Mouse (Mus musculus) T-helper 2 cell (primary cell): ENCODE results near the gene Bap1.

Experiments used
- in situ Hi-C: fragments of 300-600 bp; cut with MboI, MseI; formaldehyde crosslinking; loops from one replicate; pipeline ENCODE4 v1.15.1; 2025; ENCODE audit warnings: high pct_unique_total_duplicates

The Bap1 gene

DNA sequence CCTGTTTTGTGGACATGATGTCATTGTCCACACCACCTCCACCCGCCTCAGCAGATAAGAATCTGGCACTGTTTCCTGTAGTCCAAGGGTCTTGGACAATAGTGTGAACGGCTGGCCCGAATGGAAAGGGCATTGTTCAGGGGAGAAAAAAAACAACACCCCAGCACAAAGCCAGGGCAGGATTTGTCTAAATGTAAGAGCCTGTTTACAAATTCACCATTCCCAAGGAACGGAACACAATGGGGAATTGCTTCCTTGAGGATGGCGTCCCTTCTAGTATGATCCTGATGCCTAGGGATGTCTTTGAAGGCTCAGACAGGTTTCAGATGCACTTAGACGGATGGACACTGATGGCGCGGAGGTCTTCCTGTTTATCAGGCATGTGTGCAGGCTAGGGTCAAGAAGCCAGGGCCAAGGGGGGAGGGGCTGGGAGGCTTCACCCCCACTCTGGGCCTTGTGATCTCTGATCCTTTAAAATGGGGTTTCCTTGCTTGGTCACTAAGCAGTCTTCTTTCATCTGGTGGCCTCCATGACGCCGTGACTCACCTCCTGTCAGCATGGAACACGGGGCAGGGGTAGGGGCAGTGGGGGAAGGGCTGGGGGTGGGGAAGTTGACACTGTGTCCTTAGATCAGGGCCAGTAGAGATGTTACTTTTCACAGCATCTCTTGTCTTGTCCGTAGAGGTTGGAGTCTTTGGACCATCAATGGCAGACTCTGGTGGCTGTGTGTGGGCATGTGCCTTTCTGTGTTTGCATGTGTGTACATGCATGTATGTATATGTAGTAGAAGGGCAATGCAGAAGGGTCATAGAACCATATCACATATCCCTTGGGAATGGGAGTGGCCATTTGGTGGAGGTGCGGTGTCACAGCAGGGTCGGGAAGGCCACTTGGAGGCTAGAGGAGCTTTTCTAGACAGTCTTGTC is 17.9 kb upstream of the Bap1 start:
- in situ Hi-C loops, result loop anchor here (5.0 kb wide), 1 partner anchor 84 kb away; no protein-coding TSS in a partner anchor

DNA sequence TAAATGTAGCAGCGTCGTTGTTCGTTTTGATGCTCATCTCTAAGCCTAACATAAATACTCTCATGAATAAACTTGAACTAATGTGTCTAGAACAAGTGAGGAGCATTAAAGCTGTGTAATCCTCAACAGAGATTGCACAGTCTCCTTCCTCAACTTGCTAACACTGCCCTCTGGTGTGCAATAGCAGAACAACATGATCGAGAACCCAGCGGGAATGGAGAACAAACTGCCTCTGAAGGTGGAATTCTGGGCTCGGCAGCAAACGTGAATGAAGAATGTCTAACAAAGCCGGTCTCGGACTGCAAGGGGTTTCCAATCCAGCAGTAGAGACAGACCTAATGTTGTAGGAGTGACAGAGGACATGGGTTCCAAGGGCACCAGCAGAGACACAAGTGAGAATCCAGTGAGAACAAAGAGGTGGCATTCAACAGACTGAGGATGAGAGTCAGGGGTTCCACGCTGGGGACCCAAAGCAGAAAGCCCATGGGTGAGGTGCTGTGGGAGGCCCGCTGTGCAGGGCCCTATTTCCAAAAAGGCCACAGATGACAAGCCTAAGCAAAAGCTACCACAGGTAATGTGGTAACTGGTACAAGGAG is 17.2 kb upstream of the Bap1 start:
- in situ Hi-C loops, result loop anchor here (5.0 kb wide), 1 partner anchor 83 kb away; no protein-coding TSS in a partner anchor

DNA sequence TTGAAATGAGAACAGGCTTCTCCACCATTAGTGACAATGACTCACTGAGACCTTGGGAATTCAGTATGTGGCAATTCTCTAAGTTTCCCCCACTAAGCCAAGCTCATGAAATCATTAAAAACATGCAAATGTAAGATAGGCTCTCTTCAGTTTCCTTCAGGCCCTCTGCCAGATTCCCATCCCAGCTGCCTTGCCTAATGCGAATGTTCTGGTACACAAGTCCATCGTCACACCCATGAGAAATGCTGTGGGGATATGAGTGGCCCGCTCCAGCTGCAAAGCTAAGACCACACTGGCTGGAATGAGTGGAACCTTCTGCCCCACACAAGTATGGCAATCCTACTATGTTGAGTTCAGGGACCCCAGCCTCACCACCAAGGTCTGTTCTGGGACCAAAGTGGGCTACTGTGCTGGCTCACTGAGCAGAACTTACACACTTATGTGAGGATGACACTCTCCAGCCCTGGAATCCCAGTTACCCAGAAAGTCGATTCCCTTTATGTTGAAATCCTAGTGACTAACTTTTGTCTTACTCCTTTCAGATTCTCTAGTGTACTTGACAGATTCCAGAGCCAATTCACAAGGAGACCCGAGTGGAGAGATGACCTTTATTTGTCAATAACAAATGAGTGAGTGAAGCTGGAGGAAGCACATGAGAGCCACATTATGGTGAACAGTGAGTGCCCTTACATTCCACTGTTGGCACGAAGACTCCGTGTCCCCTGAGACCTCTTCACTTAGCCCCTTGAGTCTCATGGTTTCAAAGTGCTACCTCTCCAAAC is 14.0 kb upstream of the Bap1 start:
- in situ Hi-C loops, result no loop called here

GRCm38 (mm10) chr14:31240528-31240927 is 10.7 kb upstream of the Bap1 start:
- in situ Hi-C loops, result no loop called here

DNA sequence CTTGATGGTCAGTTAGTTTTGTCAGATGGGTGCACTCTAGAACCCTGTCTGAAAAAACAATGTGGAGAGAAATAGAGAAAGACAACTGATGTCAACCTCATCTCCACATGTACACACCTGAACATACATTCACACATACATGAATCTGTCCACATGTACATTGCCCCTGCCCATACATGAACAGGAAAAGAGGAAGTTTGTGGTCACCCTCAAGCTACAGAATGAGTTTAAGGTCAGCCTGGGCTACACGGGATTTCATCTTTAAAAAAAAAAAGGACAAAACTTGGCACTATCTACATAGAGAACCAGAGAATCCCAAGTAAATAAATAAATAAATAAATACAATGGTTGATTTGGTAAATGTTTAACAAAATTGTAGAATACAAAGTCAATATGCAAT is 6.5 kb upstream of the Bap1 start:
- in situ Hi-C loops, result no loop called here

GRCm38 (mm10) chr14:31245946-31246345 is 5.3 kb upstream of the Bap1 start:
- in situ Hi-C loops, result no loop called here

- in situ Hi-C loops, result no loop called here
Observed at GRCm38 (mm10) chr14:31248396-31248795, 2.9 kb upstream of the Bap1 start.

DNA sequence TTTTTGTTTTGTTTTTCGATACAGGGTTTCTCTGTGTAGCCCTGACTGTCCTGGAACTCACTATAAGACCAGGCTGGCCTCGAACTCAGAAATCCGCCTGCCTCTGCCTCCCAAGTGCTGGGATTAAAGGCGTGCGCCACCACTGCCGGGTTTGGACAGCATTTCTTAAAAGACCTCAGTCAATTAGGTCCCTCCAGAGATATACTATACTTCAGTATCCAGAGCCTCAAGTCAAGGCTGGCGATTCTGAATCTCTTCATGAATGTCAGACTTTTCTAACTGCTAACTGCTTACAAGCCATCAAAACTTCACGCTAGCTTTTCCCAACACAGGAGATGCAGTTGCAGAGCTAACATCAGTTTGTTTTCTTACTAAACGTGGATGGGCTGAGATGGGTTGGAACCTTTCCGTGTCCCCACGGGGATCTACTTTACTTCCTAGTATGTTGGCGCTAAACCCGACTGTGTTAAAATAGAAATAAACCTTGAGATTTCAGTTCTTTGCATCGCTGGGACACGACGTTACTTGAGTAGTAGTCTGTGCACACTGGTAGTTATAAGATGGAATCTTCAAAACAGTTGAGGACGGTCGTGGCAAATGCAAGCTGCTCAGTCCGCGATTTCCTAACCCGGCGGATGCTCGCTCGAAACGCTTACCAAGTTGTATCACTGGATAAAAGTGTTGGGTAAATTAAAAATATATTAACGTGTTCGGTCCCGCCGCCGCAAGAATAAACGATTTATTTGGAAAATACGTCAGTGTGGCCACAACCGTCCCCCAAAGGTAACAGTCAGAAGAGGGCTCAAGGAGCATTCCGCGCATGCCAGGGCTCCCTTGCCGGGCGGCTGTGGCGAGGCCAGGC is 797 bp upstream of the Bap1 start:
- in situ Hi-C loops, result loop anchor here (25.0 kb wide), 1 partner anchor 1263 kb away; the partner anchor contains the start of gene Actr8

DNA sequence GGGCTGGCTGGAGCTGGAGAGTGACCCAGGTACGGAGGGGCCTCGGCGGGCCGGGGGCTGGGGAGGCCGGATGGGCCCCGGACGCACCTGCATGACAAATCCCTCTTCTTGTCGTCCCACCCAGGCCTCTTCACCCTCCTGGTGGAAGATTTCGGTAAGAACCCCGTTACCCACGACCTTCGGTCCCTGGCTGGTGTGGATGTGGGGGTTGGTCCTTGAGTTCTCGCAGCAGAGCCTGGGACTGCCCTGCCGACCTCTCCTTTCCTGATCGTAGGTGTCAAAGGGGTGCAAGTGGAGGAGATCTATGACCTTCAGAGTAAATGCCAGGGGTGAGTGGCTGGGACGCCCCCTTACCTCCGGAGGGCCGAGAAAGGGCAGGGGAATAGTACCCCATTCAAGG is 376 bp downstream of the Bap1 start:
- in situ Hi-C loops, result loop anchor here (25.0 kb wide), 1 partner anchor 1264 kb away; the partner anchor contains the start of gene Actr8

DNA sequence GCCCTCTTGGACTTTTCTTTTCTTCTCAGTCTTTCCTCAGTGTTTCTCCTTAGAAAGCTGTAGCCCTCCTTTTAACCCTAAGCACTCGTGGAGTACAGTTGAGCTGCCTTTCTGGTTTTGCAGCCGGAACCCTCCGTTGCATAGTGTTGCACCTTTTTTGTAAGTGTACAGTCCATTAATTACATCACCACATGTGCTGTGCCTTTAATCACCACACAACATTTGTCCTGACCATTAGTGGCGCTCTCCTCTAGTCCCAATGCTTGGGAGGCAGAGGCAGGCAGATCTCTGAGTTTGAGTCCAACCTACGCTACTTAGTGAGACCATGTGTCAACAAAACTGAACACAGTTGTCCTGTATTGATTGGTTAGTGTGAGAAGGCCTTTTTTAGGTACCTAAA is 841 bp downstream of the Bap1 start:
- in situ Hi-C loops, result loop anchor here (25.0 kb wide), 1 partner anchor 1265 kb away; the partner anchor contains the start of gene Actr8

- in situ Hi-C loops, result loop anchor here (25.0 kb wide), 1 partner anchor 1271 kb away; the partner anchor contains the start of gene Actr8
Observed at GRCm38 (mm10) chr14:31258476-31259050, 7.3 kb downstream of the Bap1 start.

DNA sequence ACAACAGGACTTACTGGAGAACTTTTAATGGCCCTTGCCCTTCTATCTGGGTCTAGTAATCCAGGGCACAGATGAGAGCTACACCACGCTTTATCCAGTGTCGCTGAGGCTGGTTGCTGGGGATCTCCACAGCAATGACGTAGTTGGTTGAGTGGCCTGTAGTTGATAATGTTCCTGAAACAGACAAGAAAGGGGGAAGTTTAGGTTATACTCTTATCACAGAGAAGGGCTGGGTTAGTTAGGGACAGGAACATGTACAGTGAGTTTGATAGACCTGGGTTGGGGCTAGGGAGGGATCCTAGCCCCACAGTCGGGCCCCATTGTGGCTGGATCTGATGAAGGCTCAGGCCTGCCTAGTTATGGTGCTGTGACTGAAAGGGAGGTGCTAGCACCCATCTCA is 9.1 kb downstream of the Bap1 start:
- in situ Hi-C loops, result loop anchor here (25.0 kb wide), 1 partner anchor 1273 kb away; the partner anchor contains the start of gene Actr8

DNA sequence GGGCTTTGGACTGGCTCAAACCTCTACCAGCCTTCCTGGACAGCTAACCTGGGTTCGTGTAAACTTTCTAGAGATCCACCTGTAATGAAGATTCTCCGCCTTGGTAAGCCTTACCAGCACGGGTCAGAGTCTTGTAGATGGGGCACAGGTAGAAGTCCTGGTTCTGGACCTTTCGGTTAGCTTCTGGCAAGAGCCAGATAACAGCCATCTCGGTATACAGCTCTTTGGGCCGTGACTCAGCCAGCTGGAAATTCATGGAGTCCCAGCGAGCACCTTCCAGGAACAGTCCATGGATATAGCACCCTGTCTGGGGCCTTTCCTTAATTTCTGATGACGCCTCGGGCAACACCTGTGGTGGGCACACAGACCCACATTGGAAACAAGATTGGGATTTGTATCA is 9.7 kb downstream of the Bap1 start:
- in situ Hi-C loops, result loop anchor here (25.0 kb wide), 1 partner anchor 1274 kb away; the partner anchor contains the start of gene Actr8

GRCm38 (mm10) chr14:31267649-31268048 is 16.4 kb downstream of the Bap1 start:
- in situ Hi-C loops, result loop anchor here (25.0 kb wide), 1 partner anchor 1280 kb away; the partner anchor contains the start of gene Actr8

- in situ Hi-C loops, result loop anchor here (25.0 kb wide), 1 partner anchor 1281 kb away; the partner anchor contains the start of gene Actr8
Observed at GRCm38 (mm10) chr14:31268301-31269001, 17.2 kb downstream of the Bap1 start.

GRCm38 (mm10) chr14:31269456-31270100 is 18.3 kb downstream of the Bap1 start:
- in situ Hi-C loops, result loop anchor here (5.0 to 25.0 kb wide), 3 partner anchors 48 to 1282 kb away; partner anchors contain the start of gene Actr8

GRCm38 (mm10) chr14:31271121-31271520 is 19.9 kb downstream of the Bap1 start:
- in situ Hi-C loops, result loop anchor here (5.0 to 25.0 kb wide), 3 partner anchors 46 to 1284 kb away; partner anchors contain the start of gene Actr8

DNA sequence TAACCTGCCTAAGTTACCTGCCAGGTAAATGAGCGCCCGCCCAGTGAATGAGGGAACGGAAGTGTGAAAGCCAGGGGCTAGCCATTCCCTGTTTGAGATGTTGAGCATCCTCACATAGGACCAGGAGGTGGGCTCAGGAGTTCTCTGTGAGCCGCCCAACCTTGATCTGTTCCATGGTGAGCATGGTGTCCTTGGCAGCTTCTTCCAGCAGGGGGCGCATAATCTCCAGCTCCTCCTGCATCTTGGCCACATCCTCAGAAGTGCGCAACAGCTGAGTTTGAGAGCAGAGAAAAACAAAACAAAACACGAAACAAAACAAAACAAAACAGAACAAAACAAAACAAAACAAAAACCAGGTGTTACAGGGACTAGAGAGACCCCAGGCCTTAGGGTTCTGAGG is 20.9 kb downstream of the Bap1 start:
- in situ Hi-C loops, result loop anchor here (5.0 to 25.0 kb wide), 3 partner anchors 45 to 1285 kb away; partner anchors contain the start of gene Actr8

GRCm38 (mm10) chr14:31285728-31286127 is 34.5 kb downstream of the Bap1 start:
- in situ Hi-C loops, result loop anchor here (25.0 kb wide), 1 partner anchor 948 kb away; no protein-coding TSS in a partner anchor
